Mouse (Mus musculus) skeletal muscle tissue, postnatal 0 days (tissue): Measurements from ENCODE around the gene Nt5c3b. TPM values are rescaled to one million over a fixed set of nuclear protein-coding genes. Genes with fewer than 3 reads are reported as not detected.

Source experiments
- microRNA-seq, 2 experiments: library from miRNA; unstranded; fragments of <30 nt; microRNA quantifications; one replicate each; pipeline ENCODE4; 2016
- polyA plus RNA-seq: library from polyadenylated mRNA; unstranded; fragments of >200 nt; fragmentation: Nextera tagmentation; extraction: Ambion mirVana; gene quantifications from 2 replicates; pipeline ENCODE4 v1.2.1, GENCODE M21; 2015

Gene Nt5c3b
- polyA plus RNA-seq, result 46.3 and 48.7 TPM in 2 replicates

DNA sequence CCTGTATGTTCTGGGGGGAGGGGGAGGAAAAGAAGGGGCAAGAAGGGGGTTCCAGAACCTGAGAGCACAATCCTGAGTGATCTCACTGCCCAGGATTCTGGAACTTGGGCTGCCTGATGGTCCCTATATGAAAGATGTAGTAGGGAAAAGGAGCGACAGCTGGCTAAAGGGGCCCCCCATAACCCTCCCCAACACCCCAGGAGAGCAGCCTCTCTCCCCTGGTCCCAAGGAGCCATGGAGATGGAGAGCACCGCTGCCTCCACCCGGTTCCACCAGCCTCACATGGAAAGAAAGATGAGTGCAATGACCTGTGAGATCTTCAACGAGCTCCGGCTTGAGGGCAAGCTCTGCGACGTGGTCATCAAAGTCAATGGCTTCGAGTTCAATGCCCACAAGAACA is at the start of gene Nt5c3b, which contains the start of gene Klhl10:
TSS of gene Nt5c3b (minus strand) at position 12 of the 400 bp plus-strand sequence.
TSS of gene Klhl10 (plus strand) at position 121 of the 400 bp plus-strand sequence.

GRCm38 (mm10) chr11:100472197-100472934 is 30.8 kb upstream of the Nt5c3b start, which contains the start of gene Klhl11:
Klhl11 (minus strand) TSS chr11:100472741.

GRCm38 (mm10) chr11:100414914-100415822 is 26.4 kb downstream of the Nt5c3b start, which contains the start of gene Fkbp10:
Fkbp10 (plus strand) TSS chr11:100415697.

GRCm38 (mm10) chr11:100414021-100414913 is 27.3 kb downstream of the Nt5c3b start, which contains the start of gene P3h4:
P3h4 (minus strand) TSS chr11:100414836.

GRCm38 (mm10) chr11:100397600-100398389 is 43.8 kb downstream of the Nt5c3b start, which contains the start of gene Jup:
Jup (minus strand) TSS chr11:100397763.

Small RNA genes lying within 50 kb of the gene (microRNA-seq; reads per million reads assigned to microRNA genes)
- 0 reads per million in 2 experiments for gene Gm27374
- gene Mir7116, result 0.42 to 0.61 reads per million in 2 experiments

Other genes starting within 250 kb of the Nt5c3b start
- not detected in 2 replicates for gene Krt9, start 248.6 kb downstream of the Nt5c3b start, polyA plus RNA-seq
- 0.09 and 68.1 TPM in 2 replicates for gene Krt14, start 234.3 kb downstream of the Nt5c3b start, polyA plus RNA-seq
- 0.69 TPM in 1 of 2 replicates, not detected in the other for gene Krt16, start 192.9 kb downstream of the Nt5c3b start, polyA plus RNA-seq
- 15.6 TPM in 1 of 2 replicates, not detected in the other for gene Krt17, start 180.8 kb downstream of the Nt5c3b start, polyA plus RNA-seq
- gene Krt42, start 171.9 kb downstream of the Nt5c3b start, polyA plus RNA-seq, result not detected in 2 replicates
- 1,439 and 1,728 TPM in 2 replicates for gene Eif1, start 121.9 kb downstream of the Nt5c3b start, polyA plus RNA-seq
- gene Gast, start 107.4 kb downstream of the Nt5c3b start, polyA plus RNA-seq, result 0.44 TPM in 1 of 2 replicates, not detected in the other
- 0.51 and 0.56 TPM in 2 replicates for gene Hap1, start 85.7 kb downstream of the Nt5c3b start, polyA plus RNA-seq
- gene Jup, start 44.0 kb downstream of the Nt5c3b start, polyA plus RNA-seq, result 36.6 and 44.0 TPM in 2 replicates
- 29.9 and 43.6 TPM in 2 replicates for gene P3h4, start 27.0 kb downstream of the Nt5c3b start, polyA plus RNA-seq
- 60.9 and 82.7 TPM in 2 replicates for gene Fkbp10, start 26.1 kb downstream of the Nt5c3b start, polyA plus RNA-seq
- 0.23 and 0.44 TPM in 2 replicates for gene Klhl10, start 109 bp upstream of the Nt5c3b start, polyA plus RNA-seq
- 3.1 and 3.7 TPM in 2 replicates for gene Klhl11, start 30.9 kb upstream of the Nt5c3b start, polyA plus RNA-seq
- 19.8 and 22.8 TPM in 2 replicates for gene Acly, start 86.2 kb upstream of the Nt5c3b start, polyA plus RNA-seq
- gene Ttc25, start 103.8 kb upstream of the Nt5c3b start, polyA plus RNA-seq, result 0.37 TPM in 2 replicates
- 39.3 and 40.3 TPM in 2 replicates for gene Cnp, start 133.1 kb upstream of the Nt5c3b start, polyA plus RNA-seq
- 53.4 and 53.7 TPM in 2 replicates for gene Nkiras2, start 177.4 kb upstream of the Nt5c3b start, polyA plus RNA-seq
- gene Dnajc7, start 178.4 kb upstream of the Nt5c3b start, polyA plus RNA-seq, result 161 and 168 TPM in 2 replicates